Mouse (Mus musculus): Measurements from ENCODE around the gene Supt16.

Supt16 gene

DNA sequence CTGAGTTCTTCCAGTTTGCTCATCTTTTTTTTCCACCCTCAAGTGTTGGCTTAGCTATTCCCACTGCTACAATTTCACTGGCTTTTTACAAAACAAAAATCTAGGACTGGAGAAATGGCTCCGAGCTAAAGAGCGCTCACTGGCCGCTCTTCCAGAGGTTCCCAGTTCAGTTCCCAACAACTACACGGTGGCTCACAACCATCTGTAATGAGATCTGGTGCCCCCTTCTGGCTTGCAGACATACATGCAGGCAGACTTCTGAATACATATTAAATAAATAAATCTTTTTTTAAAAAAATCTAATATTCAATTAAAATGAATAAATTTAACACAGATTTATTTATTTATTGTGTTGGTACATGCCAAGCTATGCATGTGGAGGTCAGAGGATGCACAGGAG is 50.7 kb downstream of the Supt16 start:
- DNase-seq (ENCODE audit: low read depth, low spot score), result no peak

DNA sequence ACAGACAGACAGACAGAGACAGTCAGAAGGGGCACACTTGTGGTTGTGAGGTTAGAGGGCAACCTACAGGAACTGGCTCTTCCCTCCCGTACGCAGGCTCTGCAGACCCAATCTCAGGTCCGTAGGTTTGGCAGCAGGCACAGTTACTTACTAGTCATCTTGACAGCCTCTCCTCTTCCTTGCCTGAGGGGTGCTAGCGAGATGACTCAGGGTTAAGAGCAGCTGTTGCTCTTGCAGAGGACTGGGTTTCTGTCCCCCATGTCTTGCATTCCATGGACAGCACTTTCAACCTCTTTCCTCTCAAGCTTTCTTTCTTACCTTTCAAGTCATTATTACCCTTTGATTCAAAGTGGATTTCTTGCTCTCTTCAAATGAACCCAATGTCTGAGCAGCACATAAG is 53.1 kb downstream of the Supt16 start:
- no peak for DNase-seq (ENCODE audit: low read depth, low spot score)

DNA sequence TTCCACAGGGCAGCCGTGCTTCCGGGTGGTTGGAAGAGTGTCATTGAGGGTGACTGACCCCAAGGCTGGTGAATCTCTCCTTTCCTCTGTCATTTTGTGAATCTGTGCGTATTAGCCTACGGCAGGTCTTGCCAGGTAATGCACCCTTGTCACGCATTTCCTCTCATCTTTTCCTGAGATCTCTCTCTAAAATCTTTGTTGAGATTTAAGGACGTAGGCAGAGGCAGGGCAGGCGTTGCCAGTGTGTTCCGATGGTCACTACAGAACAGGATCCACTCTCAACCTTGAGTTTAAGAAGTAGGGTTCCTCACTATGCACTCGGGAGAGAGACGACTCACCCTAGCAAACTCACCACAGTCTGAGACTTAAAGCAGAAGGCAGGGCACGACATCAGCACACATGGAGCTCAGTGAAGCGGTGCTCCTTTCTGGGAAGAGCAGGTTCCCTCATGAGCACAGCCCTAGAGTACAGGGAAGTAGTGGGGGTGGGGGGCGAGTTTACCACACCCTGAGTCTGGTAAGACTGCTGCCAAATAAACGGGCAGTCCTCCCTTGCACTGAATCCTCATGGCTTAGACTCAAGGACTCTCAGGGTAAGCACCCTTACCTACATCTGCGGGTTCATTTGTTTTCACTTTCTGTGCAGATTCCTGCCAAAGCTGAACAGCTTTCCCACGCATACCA is 55.6 kb downstream of the Supt16 start:
- DNase-seq (ENCODE audit: low read depth, low spot score), result no peak

DNA sequence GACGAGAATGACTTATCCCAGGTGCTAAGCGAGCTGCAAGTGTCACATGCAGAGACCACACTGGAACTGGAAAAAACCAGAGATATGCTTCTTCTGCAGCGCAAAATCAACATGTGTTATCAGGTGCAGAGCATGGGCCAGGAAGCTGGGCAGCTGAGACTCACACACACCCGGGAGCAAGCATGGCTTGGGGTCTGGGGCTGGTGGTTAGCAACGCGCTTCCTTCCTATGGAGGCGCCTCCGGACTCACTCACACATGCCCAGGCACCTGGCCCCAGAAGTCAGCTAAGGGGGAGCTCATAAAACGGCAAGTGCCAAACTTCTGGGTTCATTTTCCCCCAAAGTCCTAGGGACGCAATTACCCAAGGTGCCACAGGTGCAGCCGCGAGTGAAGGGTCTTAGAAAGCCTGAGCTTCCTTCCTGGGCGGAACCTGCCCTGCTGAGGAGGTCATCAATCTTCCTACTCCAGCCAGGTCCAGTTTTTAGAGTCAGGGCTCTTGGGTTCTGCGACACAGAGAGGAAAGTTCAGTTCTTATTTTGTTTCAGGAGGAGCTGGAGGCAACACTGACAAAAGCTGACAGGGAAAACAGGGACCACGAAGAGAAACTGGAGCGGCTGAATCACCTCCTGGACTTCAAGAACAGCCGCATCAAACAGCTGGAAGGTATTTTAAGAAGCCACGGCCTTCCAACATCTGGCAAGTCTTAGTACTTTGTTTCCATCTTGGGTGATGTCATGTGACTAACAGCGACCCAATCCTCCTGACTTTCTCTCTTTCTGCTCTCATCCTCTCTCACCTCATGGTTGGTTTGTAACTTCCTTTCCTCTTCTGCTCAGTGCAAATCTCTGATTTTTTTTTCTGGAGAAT is 56.4 kb downstream of the Supt16 start:
- no peak for DNase-seq (ENCODE audit: low read depth, low spot score)

DNA sequence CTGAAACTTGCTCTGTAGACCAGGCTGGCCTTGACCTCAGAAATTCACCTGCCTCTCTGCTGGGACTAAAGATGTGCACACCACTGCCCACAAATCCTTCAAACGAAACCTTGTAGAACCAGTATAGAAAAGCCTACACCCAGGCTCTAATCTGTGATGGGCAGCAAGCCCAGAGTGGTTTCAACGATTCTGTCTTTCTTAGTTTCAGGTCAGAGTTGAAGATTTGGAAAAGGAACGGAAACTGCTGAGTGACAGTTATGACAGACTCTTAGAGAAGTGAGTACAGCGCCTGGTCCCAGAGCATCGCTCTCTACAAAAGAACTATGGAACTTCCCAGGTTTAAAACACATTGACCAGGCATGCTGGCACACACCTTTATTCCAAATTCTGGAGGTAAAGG is 63.6 kb downstream of the Supt16 start:
- DNase-seq (ENCODE audit: low read depth, low spot score), result no peak

DNA sequence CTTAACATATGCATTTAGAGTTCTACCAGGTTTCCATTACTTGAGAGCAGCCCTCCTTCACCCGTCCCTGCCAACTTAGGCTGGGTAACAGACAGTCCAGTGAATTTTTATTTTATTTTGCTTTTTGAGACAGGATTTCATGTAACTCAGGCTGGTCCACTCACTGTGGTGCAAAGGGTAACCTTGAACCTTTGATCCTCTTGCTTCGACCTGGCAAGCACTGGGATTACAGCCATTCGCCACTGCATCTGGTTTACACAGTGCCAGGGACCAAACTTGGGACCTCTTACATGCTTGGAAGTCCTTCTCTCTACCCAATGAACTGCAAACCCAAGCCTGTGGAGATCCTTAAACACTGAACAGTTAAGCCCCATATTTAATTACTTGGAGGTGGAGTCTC is 72.6 kb downstream of the Supt16 start:
- no peak for DNase-seq (ENCODE audit: low read depth, low spot score)

DNA sequence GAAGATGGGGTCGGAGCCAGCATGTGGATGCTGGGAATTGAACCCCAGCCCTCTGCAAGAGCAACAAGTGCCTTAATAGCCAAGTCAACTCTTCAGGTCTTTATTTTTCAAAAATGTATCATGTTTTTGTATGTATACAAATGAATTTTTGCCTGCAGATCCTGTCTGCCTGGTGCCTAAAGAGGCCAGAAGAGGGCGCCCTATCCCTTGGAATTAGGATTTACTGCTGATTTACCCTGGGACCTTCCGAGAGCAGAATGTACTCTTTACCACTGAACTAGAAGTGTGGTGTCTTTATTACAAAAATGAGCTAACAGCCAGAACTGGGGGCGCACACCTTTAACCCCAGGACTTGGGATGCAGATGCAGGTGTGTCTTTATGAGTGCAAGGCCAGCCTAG is 73.3 kb downstream of the Supt16 start:
- no peak for DNase-seq (ENCODE audit: low read depth, low spot score)

DNA sequence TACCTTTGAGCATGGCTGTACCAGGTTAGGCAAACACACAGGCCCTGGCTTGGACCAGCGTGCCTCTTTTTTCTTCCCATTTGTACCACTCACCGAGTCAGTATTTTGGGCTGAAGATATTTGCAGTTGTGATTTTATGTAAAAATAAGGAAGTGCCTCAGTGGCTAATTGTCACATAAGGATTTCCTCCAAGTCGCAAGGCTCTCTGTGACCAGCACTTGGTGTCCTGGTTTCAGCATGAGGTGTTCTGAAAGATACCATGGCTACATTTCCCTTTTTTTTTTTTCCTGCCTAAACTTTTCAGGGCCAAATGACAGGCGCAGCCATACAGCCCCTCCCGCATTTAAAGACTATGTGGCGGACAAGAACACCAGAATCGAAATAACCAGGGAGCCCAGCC is 77.0 kb downstream of the Supt16 start:
- DNase-seq (ENCODE audit: low read depth, low spot score), result no peak

DNA sequence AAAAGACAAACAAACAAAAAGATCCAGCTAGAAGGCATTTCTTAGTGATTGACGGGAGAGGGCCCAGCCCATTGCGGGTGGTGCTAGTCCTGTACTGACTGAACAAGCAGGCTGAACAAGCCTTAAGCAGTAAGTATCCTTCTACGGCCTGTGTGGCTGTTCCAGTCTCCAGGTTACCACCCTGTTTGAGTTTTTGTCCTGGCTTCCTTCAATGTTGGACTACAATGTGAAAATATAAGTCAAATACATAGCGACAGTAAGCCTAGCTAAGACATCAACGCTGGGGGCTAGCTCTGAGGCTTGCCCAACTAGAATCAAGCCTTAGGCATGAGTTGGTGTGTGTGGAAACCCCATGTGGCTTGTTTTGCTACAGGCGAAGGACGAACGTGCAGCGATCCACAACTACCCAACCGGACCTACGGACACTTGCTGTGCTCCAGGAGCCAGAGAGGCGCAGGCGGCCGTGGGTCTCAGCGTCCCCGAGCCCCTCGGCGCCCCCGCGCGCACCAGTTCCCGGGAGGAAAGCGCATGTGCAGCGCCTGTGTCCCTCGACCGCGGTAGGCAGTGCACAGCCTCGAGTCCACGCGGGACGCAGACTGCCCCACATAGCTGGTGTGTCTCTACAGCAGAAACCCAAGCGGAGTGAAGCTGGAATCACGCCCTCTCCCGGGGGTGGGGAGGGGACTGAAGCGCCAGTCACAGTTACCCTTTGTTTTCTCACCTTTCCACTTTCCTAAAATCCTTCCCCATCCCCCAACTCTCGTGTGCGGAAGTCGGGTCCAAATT is 78.2 kb downstream of the Supt16 start:
- DNase-seq (ENCODE audit: low read depth, low spot score), result no peak

DNA sequence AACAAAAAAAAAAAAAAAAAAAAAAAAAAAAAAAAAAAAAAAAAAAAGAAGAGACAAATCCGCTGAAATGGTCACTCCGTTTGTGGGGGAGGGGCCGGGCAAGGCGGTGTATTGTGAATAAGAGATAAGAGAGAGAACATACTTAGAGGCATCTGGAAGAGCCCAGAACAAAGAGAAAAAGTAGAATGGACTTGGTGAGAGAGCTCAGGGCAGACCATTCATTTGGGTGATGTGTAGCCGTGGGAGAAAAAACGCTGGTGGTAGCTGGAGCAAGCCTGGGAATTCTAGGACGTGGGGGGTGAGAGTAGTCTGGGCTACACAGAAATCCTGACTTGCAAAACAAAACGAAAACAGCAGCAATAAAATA is 78.8 kb downstream of the Supt16 start:
- DNase-seq (ENCODE audit: low read depth, low spot score), result no peak

DNA sequence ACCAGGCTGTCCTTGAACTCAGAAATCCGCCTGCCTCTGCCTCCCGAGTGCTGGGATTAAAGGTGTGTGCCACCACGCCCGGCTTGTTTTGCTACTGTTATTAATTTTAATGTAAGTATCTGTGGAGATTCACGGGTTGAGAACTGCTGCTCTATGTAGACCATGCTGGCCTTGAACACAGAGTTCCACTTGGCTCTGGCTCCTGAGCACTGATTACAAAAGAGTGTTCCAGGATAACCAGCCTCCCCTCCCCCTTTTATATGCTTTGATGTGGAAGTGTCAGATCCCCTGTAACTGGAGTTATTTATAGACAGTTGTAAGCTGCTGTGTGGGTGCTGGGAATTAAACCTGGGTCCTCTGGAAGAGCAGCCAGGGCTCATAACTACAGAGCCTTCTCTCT is 80.0 kb downstream of the Supt16 start:
- DNase-seq (ENCODE audit: low read depth, low spot score), result no peak

DNA sequence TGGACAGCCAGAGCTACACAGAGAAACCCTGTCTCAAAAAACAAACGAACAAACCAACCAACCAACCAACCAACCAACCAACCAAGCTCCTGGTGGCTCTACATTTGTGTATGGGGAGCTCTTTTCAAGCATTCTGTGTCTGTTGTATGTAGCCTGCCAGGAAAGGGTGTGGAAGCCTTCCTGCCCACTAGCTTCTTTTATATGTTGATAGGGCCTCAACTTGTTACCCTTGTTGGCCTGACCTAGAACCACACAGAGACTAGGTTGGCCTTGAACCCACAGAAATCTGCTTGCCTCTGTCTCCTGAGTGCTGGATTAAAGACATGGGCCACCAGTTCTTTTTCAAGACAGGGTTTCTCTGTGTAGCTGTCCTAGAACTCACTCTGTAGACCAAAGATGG is 83.1 kb downstream of the Supt16 start:
- no peak for DNase-seq (ENCODE audit: low read depth, low spot score)

Data from retina, postnatal 7 days (tissue).